Mouse (Mus musculus) embryonic facial prominence, embryonic 12.5 days (tissue): ENCODE measurements at regions not wholly inside any gene's neighbourhood (a gene's known extent, or its start where the extent isn't known, plus 50 kb on each side); places are given as distances from the start of the nearest gene placed in this dataset.

Source experiments
- ATAC-seq: fragments of 200-750 bp; cut with Nextera tagmentation; 2 replicates; pipeline ENCODE4 v1.8.0; 2017; ENCODE audit not compliant: insufficient number of reproducible peaks, insufficient read depth, low FRiP score, low TSS enrichment
- H3K27ac ChIP-seq: fragments of 300-500 bp; sonication (generic); 2 replicates; pipeline ENCODE4 v1.5.1; 2016; ENCODE audit warnings: mild to moderate bottlenecking
- H3K27me3 ChIP-seq: fragments of 300-500 bp; sonication (generic); 2 replicates; pipeline ENCODE4 v1.6.1; 2016; ENCODE audit warnings: mild to moderate bottlenecking, moderate library complexity
- H3K36me3 ChIP-seq: fragments of 300-500 bp; sonication (generic); 2 replicates; pipeline ENCODE4 v1.6.1; 2016; ENCODE audit warnings: mild to moderate bottlenecking
- H3K4me1 ChIP-seq: fragments of 300-500 bp; sonication (generic); 2 replicates; pipeline ENCODE4 v1.6.1; 2016
- H3K4me2 ChIP-seq: fragments of 300-500 bp; sonication (generic); replicated peaks from 2 replicates; pipeline ENCODE4 v1.6.1; 2016; ENCODE audit warnings: mild to moderate bottlenecking, moderate library complexity
- H3K4me3 ChIP-seq: fragments of 300-500 bp; sonication (generic); 2 replicates; pipeline ENCODE4 v1.5.1; 2016; ENCODE audit warnings: mild to moderate bottlenecking
- H3K9ac ChIP-seq: fragments of 300-500 bp; sonication (generic); 2 replicates; pipeline ENCODE4 v1.6.1; 2016; ENCODE audit warnings: mild to moderate bottlenecking, moderate library complexity
- H3K9me3 ChIP-seq: fragments of 300-500 bp; sonication (generic); 2 replicates; pipeline ENCODE4 v1.6.1; 2016; ENCODE audit warnings: mild to moderate bottlenecking, moderate library complexity
- WGBS: fragments of 180-500 bp; shearing (Covaris S2); methylation state at CpG from one replicate; pipeline ENCODE4 v1.1.7; 2016; 5-methylcytosine and 5-hydroxymethylcytosine counted together

- Histone ChIP-seq H3K4me1 (peaks cover 3% of the 10 kb centered on the region; the same call in 1 of the 2 replicates), H3K36me3 (no peaks in the 10 kb centered on the region), H3K4me3 (no peak overlapping the region), H3K4me2 (no peak overlapping the region), H3K27me3 (no peaks in the 10 kb centered on the region), H3K27ac (no peak overlapping the region), H3K9ac (no peak overlapping the region), H3K9me3 (no peaks in the 10 kb centered on the region)
- ATAC-seq, result no peak
- WGBS, result 57% methylated on average over 2 of the region's 2 CpGs
Measured at GRCm38 (mm10) chr10:9011906-9012305, 126.0 kb upstream of the Sash1 start.

GRCm38 (mm10) chr10:9010191-9010590, 124.3 kb upstream of the Sash1 start:
- no peak overlapping the region for H3K4me3 ChIP-seq
- H3K4me2 ChIP-seq, result no peak overlapping the region
- H3K9ac ChIP-seq, result no peak overlapping the region
- H3K9me3 ChIP-seq, result no peaks in the 10 kb centered on the region
- WGBS, result 90% methylated on average over 13 of the region's 13 CpGs
- no peaks in the 10 kb centered on the region for H3K36me3 ChIP-seq
- H3K27ac ChIP-seq, result no peak overlapping the region
- H3K27me3 ChIP-seq, result no peaks in the 10 kb centered on the region
- no peak for ATAC-seq
- H3K4me1 ChIP-seq, result peaks cover 3% of the 10 kb centered on the region; the same call in 1 of the 2 replicates

DNA sequence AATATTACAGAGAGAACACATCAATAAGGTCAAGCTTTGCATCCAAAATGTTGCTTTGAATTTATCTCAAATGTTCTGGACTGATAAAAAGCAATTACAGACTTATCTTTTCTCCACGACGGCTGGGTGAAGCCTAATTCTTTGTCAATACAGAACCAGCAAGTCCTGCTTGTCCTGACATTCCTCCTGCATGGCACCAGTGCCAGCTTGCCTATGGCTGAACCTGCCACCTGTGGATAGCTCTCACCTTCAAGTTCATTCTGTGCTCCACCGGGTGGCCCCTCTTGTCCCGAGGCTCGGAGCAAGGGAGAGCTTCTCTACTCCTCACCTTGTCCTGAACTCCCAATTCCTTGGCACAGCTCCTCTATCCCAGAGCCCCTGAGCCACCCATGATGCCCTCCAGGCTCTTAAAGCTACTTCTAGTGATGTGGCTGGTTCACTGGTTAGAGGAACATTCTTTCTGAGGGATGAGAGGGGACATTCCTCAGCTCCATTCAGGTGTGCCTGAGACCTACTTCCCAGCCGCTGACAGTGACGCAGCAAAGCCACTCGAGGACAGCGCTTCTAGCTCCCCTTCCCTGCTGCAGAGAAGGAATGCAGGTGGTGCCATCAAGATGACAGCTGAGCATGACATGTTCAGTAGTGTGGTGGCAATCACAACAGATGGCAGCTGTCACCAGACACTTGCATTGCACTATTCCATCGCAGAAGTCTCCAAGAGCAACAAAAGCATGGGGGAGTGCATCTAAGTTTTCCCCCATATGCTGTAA, 119.5 kb upstream of the Sash1 start:
- peaks cover 3% of the 10 kb centered on the region; the same call in 1 of the 2 replicates for H3K4me1 ChIP-seq
- 64% methylated on average over 10 of the region's 10 CpGs for WGBS
- H3K36me3 ChIP-seq, result no peaks in the 10 kb centered on the region
- H3K9ac ChIP-seq, result no peak overlapping the region
- no peak for ATAC-seq
- no peak overlapping the region for H3K4me3 ChIP-seq
- H3K27ac ChIP-seq, result no peak overlapping the region
- H3K9me3 ChIP-seq, result no peaks in the 10 kb centered on the region
- no peak overlapping the region for H3K4me2 ChIP-seq
- H3K27me3 ChIP-seq, result no peaks in the 10 kb centered on the region

GRCm38 (mm10) chr10:9002261-9002660, 116.4 kb upstream of the Sash1 start:
- no peak overlapping the region for H3K27ac ChIP-seq
- WGBS, result 71% methylated on average over 5 of the region's 5 CpGs

GRCm38 (mm10) chr10:8998758-8999398, 113.0 kb upstream of the Sash1 start:
- H3K4me2 ChIP-seq, result no peak overlapping the region
- peak overlapping the region; percentile 18; the same call in 1 of the 2 replicates for H3K27ac ChIP-seq
- no peak overlapping the region for H3K9ac ChIP-seq
- no peak for ATAC-seq
- no peak overlapping the region for H3K4me3 ChIP-seq
- 38% methylated on average over 5 of the region's 5 CpGs for WGBS
- no peaks in the 10 kb centered on the region for H3K9me3 ChIP-seq
- no peaks in the 10 kb centered on the region for H3K36me3 ChIP-seq
- H3K27me3 ChIP-seq, result no peaks in the 10 kb centered on the region
- H3K4me1 ChIP-seq, result peaks cover 9% of the 10 kb centered on the region

More at GRCm38 (mm10) chr10:9002261-9002660, 116.4 kb upstream of the Sash1 start:
- H3K27me3 ChIP-seq, result no peaks in the 10 kb centered on the region
- H3K36me3 ChIP-seq, result no peaks in the 10 kb centered on the region
- ATAC-seq, result no peak
- no peak overlapping the region for H3K4me3 ChIP-seq
- H3K4me1 ChIP-seq, result peaks cover 9% of the 10 kb centered on the region
- no peak overlapping the region for H3K4me2 ChIP-seq
- no peak overlapping the region for H3K9ac ChIP-seq
- no peaks in the 10 kb centered on the region for H3K9me3 ChIP-seq

DNA sequence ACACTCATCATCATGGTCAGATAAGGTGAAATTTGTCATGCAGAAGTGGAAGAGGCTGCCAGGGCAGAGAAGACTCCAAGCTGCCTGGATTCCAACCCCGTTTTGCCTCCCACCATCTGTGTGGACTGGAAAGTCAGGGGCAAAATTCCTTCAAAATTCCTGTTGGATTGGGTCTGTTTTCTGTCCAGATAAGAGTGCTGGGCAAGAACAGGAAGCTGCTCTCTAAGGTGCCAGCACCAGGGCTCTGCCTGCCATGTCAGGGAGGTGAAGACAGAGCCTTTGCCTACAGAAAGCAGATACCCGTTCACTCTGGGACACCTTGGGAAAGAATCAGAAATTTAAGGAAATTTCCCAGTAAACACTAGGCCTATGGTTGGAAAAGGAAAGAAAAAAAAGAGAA, 112.5 kb upstream of the Sash1 start:
- H3K27me3 ChIP-seq, result no peaks in the 10 kb centered on the region
- no peak overlapping the region for H3K9ac ChIP-seq
- H3K4me1 ChIP-seq, result peaks cover 9% of the 10 kb centered on the region
- no peak overlapping the region for H3K27ac ChIP-seq
- H3K36me3 ChIP-seq, result no peaks in the 10 kb centered on the region
- 64% methylated on average over 2 of the region's 2 CpGs for WGBS
- ATAC-seq, result no peak
- no peak overlapping the region for H3K4me2 ChIP-seq
- H3K4me3 ChIP-seq, result no peak overlapping the region
- H3K9me3 ChIP-seq, result no peaks in the 10 kb centered on the region

DNA sequence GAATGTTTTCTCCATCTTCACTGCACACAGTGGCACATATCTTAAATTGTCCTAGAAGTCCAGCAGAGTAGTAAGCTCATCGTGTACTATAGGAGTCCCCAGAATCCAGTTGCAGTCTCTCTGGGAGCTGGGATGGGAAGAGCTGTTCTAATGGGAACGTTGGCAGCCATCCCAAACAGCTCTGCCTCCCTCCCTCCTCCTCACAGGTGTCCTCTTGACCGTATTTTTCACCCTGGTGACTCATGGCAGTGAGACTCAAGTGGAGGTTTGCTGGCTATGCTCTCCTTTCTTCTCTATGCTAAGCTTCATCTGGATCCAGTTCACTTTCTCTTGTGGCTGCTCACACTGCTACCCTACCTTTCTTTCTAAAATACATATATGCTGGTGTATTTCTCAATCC, 109.2 kb upstream of the Sash1 start:
- no peak overlapping the region for H3K4me3 ChIP-seq
- no peak overlapping the region for H3K4me2 ChIP-seq
- no peak overlapping the region for H3K9ac ChIP-seq
- peaks cover 9% of the 10 kb centered on the region for H3K4me1 ChIP-seq
- H3K36me3 ChIP-seq, result no peaks in the 10 kb centered on the region
- WGBS, result 64% methylated on average over 3 of the region's 3 CpGs
- ATAC-seq, result no peak
- no peaks in the 10 kb centered on the region for H3K27me3 ChIP-seq
- no peak overlapping the region for H3K27ac ChIP-seq
- H3K9me3 ChIP-seq, result no peaks in the 10 kb centered on the region

- Histone ChIP-seq H3K4me2 (no peak overlapping the region), H3K27me3 (no peaks in the 10 kb centered on the region), H3K27ac (no peak overlapping the region), H3K36me3 (no peaks in the 10 kb centered on the region), H3K4me1 (no peaks in the 10 kb centered on the region), H3K4me3 (no peak overlapping the region), H3K9me3 (no peaks in the 10 kb centered on the region), H3K9ac (no peak overlapping the region)
- ATAC-seq, result no peak
- 87% methylated on average over 7 of the region's 7 CpGs for WGBS
Measured at GRCm38 (mm10) chr10:8986339-8986738, 100.5 kb upstream of the Sash1 start.

DNA sequence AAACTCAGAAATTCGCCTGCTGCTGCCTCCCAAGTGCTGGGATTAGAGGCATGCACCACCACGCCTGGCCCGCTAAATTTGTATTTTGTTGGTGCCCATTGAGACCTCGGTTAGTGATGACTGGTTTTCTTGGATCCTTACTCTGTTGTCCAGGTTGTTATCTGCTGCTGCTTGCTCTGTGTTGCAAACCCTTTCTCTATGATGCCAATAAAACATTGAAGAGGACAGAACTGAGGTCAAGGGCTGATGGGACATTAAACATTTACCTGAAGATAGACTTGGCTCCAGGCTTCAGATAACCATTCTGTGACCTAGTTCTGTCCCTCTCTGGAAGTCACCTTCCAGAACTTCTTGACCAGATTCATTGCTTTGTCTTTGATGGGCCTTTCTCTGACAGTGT, 97.5 kb upstream of the Sash1 start:
- no peaks in the 10 kb centered on the region for H3K9me3 ChIP-seq
- no peak for ATAC-seq
- WGBS, result 82% methylated on average over 4 of the region's 4 CpGs
- no peak overlapping the region for H3K4me2 ChIP-seq
- no peaks in the 10 kb centered on the region for H3K27me3 ChIP-seq
- no peak overlapping the region for H3K4me3 ChIP-seq
- H3K36me3 ChIP-seq, result no peaks in the 10 kb centered on the region
- no peak overlapping the region for H3K9ac ChIP-seq
- H3K4me1 ChIP-seq, result no peaks in the 10 kb centered on the region
- no peak overlapping the region for H3K27ac ChIP-seq

- Histone ChIP-seq H3K27me3 (no peaks in the 10 kb centered on the region), H3K27ac (no peak overlapping the region), H3K36me3 (no peaks in the 10 kb centered on the region), H3K4me2 (no peak overlapping the region), H3K9me3 (no peaks in the 10 kb centered on the region), H3K4me3 (no peak overlapping the region), H3K4me1 (no peaks in the 10 kb centered on the region), H3K9ac (no peak overlapping the region)
- WGBS, result 78% methylated on average over 1 of the region's 1 CpGs
- ATAC-seq, result no peak
Measured at GRCm38 (mm10) chr10:8980568-8980967, 94.7 kb upstream of the Sash1 start.

DNA sequence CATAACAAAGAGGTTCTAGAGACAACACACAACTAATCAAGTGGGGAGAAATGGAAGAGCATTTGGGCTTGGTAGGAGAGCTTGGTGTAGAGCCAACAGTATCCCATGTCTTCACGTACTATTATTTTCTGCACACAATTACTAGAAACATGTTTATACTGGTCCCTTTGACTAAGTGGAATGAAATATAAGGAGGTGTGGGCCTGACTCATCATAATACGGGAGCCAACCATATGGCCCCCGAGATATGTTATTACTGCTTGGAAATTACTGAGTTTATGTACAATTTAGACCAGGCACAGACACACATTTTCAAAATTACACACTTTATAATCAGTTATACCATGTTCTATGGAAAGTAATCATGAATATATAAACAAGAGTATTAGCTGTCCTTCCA, 92.7 kb upstream of the Sash1 start:
- H3K36me3 ChIP-seq, result no peaks in the 10 kb centered on the region
- 86% methylated on average over 3 of the region's 3 CpGs for WGBS
- H3K9me3 ChIP-seq, result no peaks in the 10 kb centered on the region
- no peaks in the 10 kb centered on the region for H3K4me1 ChIP-seq
- ATAC-seq, result no peak
- no peak overlapping the region for H3K27ac ChIP-seq
- H3K4me3 ChIP-seq, result no peak overlapping the region
- no peak overlapping the region for H3K4me2 ChIP-seq
- H3K9ac ChIP-seq, result no peak overlapping the region
- no peaks in the 10 kb centered on the region for H3K27me3 ChIP-seq

- ATAC-seq, result no peak
- no peaks in the 10 kb centered on the region for H3K4me1 ChIP-seq
- no peak overlapping the region for H3K4me3 ChIP-seq
- H3K27me3 ChIP-seq, result no peaks in the 10 kb centered on the region
- H3K27ac ChIP-seq, result no peak overlapping the region
- WGBS, result 38% methylated on average over 1 of the region's 1 CpGs
- H3K4me2 ChIP-seq, result no peak overlapping the region
- H3K9me3 ChIP-seq, result no peaks in the 10 kb centered on the region
- H3K9ac ChIP-seq, result no peak overlapping the region
- H3K36me3 ChIP-seq, result no peaks in the 10 kb centered on the region
Measured at GRCm38 (mm10) chr10:8973934-8974333, 88.1 kb upstream of the Sash1 start.
